Mouse (Mus musculus) MEL (cell line): ENCODE measurements around the gene Aifm2. TPM values are rescaled to one million over a fixed set of nuclear protein-coding genes. Genes with fewer than 3 reads are reported as not detected.

Source experiments
- DNase-seq: peaks from one replicate; pipeline ENCODE4 v3.0.0; 2011; ENCODE audit warnings: low read depth, low spot score
- H3K27ac ChIP-seq: 2 replicates; pipeline ENCODE4 v1.5.1; 2012; ENCODE audit warnings: low read depth, mild to moderate bottlenecking, control low read depth, low read length, moderate library complexity; ENCODE audit not compliant: control insufficient read depth
- H3K27me3 ChIP-seq, 2 experiments: fragments of 150-350 bp in 1 of 2; sonication (generic) in 1 of 2; 2 replicates each; pipeline ENCODE4 v1.6.1; 2012; ENCODE audit warnings: low read length in 2 of 2, mild to moderate bottlenecking in 2 of 2, improper control_type of control experiment in 1 of 2, moderate library complexity in 1 of 2; ENCODE audit not compliant: insufficient read depth in 2 of 2, control insufficient read depth in 1 of 2
- H3K36me3 ChIP-seq, 2 experiments: 2 replicates each; pipeline ENCODE4 v1.6.1; 2012 to 2014; ENCODE audit warnings: low read length in 2 of 2, improper control_type of control experiment in 1 of 2, inconsistent platforms in 1 of 2, mild to moderate bottlenecking in 1 of 2; ENCODE audit not compliant: insufficient read depth in 2 of 2, control insufficient read depth in 1 of 2
- H3K4me1 ChIP-seq, 2 experiments: fragments of 150-350 bp in 1 of 2; sonication (generic) in 1 of 2; 2 replicates each; pipeline ENCODE4 v1.6.1; 2012; ENCODE audit warnings: low read length in 2 of 2, improper control_type of control experiment in 1 of 2, mild to moderate bottlenecking in 1 of 2; ENCODE audit not compliant: insufficient read depth in 2 of 2, control insufficient read depth in 1 of 2
- H3K4me3 ChIP-seq, 2 experiments: fragments of 150-350 bp in 1 of 2; sonication (generic) in 1 of 2; 2 replicates each; pipeline ENCODE4 v1.5.1; 2012; ENCODE audit warnings: low read depth in 2 of 2, low read length in 2 of 2, mild to moderate bottlenecking in 2 of 2, moderate library complexity in 2 of 2, control low read depth in 1 of 2, improper control_type of control experiment in 1 of 2; ENCODE audit not compliant: control insufficient read depth in 1 of 2, insufficient read depth in 1 of 2
- H3K79me2 ChIP-seq: 2 replicates; pipeline ENCODE4 v1.6.1; 2012; ENCODE audit warnings: mild to moderate bottlenecking, low read length, moderate library complexity; ENCODE audit not compliant: control insufficient read depth, poor library complexity, insufficient read depth
- H3K9ac ChIP-seq: 2 replicates; pipeline ENCODE4 v1.6.1; 2012; ENCODE audit warnings: low read depth, mild to moderate bottlenecking, control low read depth, low read length, moderate library complexity; ENCODE audit not compliant: control insufficient read depth, poor library complexity, severe bottlenecking
- H3K9me3 ChIP-seq: fragments of 150-350 bp; sonication (generic); replicated peaks from 2 replicates; pipeline ENCODE4 v1.6.1; 2012; ENCODE audit warnings: mild to moderate bottlenecking, low read length, improper control_type of control experiment, moderate library complexity; ENCODE audit not compliant: insufficient read depth
- BHLHE40 ChIP-seq: IDR thresholded peaks from 2 replicates; pipeline ENCODE4 v1.6.1; 2012; ENCODE audit warnings: low read depth, mild to moderate bottlenecking, inconsistent platforms, low read length, improper control_type of control experiment, borderline replicate concordance
- CHD1 ChIP-seq: IDR thresholded peaks from 2 replicates; pipeline ENCODE4 v1.6.1; 2012; ENCODE audit warnings: low read depth, mild to moderate bottlenecking, inconsistent platforms, low read length, improper control_type of control experiment
- CTCF ChIP-seq, 3 experiments: IDR thresholded peaks in 2 of 3; conservative IDR thresholded peaks in 1 of 3; 2 replicates each; pipeline ENCODE4 v1.5.1; 2011 to 2012; ENCODE audit warnings: low read length in 3 of 3, low read depth in 2 of 3, mild to moderate bottlenecking in 2 of 3, improper control_type of control experiment in 1 of 3, inconsistent platforms in 1 of 3, mixed read lengths in 1 of 3, moderate library complexity in 1 of 3; ENCODE audit not compliant: control insufficient read depth in 1 of 3, insufficient read depth in 1 of 3, poor library complexity in 1 of 3, severe bottlenecking in 1 of 3
- E2F4 ChIP-seq: IDR thresholded peaks from 2 replicates; pipeline ENCODE4 v1.6.1; 2011; ENCODE audit warnings: low read depth, low read length, improper control_type of control experiment, borderline replicate concordance
- EP300 ChIP-seq, 2 experiments: IDR thresholded peaks; 2 replicates each; pipeline ENCODE4 v1.6.1; 2011; ENCODE audit warnings: improper control_type of control experiment in 2 of 2, low read length in 2 of 2, low read depth in 1 of 2, mild to moderate bottlenecking in 1 of 2
- ETS1 ChIP-seq: IDR thresholded peaks from 2 replicates; pipeline ENCODE4 v1.6.1; 2012; ENCODE audit warnings: low read depth, mild to moderate bottlenecking, inconsistent platforms, low read length, improper control_type of control experiment, moderate library complexity
- GABPA ChIP-seq: IDR thresholded peaks from 2 replicates; pipeline ENCODE4 v1.6.1; 2012; ENCODE audit warnings: low read depth, mild to moderate bottlenecking, inconsistent platforms, low read length, improper control_type of control experiment, moderate library complexity
- HCFC1 ChIP-seq: IDR thresholded peaks from 2 replicates; pipeline ENCODE4 v1.6.1; 2012; ENCODE audit warnings: low read depth, mild to moderate bottlenecking, inconsistent platforms, low read length, improper control_type of control experiment, moderate library complexity
- JUND ChIP-seq: IDR thresholded peaks from 2 replicates; pipeline ENCODE4 v1.6.1; 2011; ENCODE audit warnings: low read depth, mild to moderate bottlenecking, improper control_type of control experiment, low read length
- KAT2A ChIP-seq: conservative IDR thresholded peaks from 2 replicates; pipeline ENCODE4 v1.6.1; 2012; ENCODE audit warnings: low read depth, low read length, improper control_type of control experiment, inconsistent platforms
- MYC ChIP-seq: IDR thresholded peaks from 2 replicates; pipeline ENCODE4 v1.6.1; 2011; ENCODE audit warnings: low read depth, mild to moderate bottlenecking, low read length, improper control_type of control experiment, moderate library complexity
- NRF1 ChIP-seq: IDR thresholded peaks from 2 replicates; pipeline ENCODE4 v1.6.1; 2014; ENCODE audit warnings: low read depth, mild to moderate bottlenecking, inconsistent platforms, low read length, improper control_type of control experiment, moderate library complexity; ENCODE audit not compliant: poor library complexity, insufficient read depth, severe bottlenecking
- POLR2A ChIP-seq, 2 experiments: IDR thresholded peaks; 2 replicates each; pipeline ENCODE4 v1.6.1; 2011 to 2012; ENCODE audit warnings: low read length in 2 of 2, mild to moderate bottlenecking in 2 of 2, control low read depth in 1 of 2, improper control_type of control experiment in 1 of 2, low read depth in 1 of 2, moderate library complexity in 1 of 2; ENCODE audit not compliant: control insufficient read depth in 1 of 2, insufficient read depth in 1 of 2, poor library complexity in 1 of 2
- POLR2AphosphoS2 ChIP-seq: IDR thresholded peaks from 2 replicates; pipeline ENCODE4 v1.6.1; 2011; ENCODE audit warnings: low read length, improper control_type of control experiment
- POLR2AphosphoS5 ChIP-seq: IDR thresholded peaks from 2 replicates; pipeline ENCODE4 v1.6.1; 2012; ENCODE audit warnings: low read depth, borderline replicate concordance, mild to moderate bottlenecking, inconsistent platforms, low read length, moderate library complexity, mixed read lengths
- RCOR1 ChIP-seq: IDR thresholded peaks from 2 replicates; pipeline ENCODE4 v1.6.1; 2012; ENCODE audit warnings: low read depth, mild to moderate bottlenecking, inconsistent platforms, low read length, improper control_type of control experiment
- SMC3 ChIP-seq: IDR thresholded peaks from 2 replicates; pipeline ENCODE4 v1.6.1; 2011; ENCODE audit warnings: low read depth, low read length, improper control_type of control experiment
- TAL1 ChIP-seq: IDR thresholded peaks from 2 replicates; pipeline ENCODE4 v1.6.1; 2012; ENCODE audit warnings: mild to moderate bottlenecking, inconsistent platforms, low read length, moderate library complexity, mixed read lengths
- TCF12 ChIP-seq: IDR thresholded peaks from 2 replicates; pipeline ENCODE4 v1.6.1; 2014; ENCODE audit warnings: low read depth, mild to moderate bottlenecking, inconsistent platforms, low read length, improper control_type of control experiment, moderate library complexity
- UBTF ChIP-seq: IDR thresholded peaks from 2 replicates; pipeline ENCODE4 v1.6.1; 2012; ENCODE audit warnings: low read depth, mild to moderate bottlenecking, inconsistent platforms, low read length, improper control_type of control experiment, moderate library complexity, borderline replicate concordance; ENCODE audit not compliant: insufficient read depth
- ZC3H11A ChIP-seq: IDR thresholded peaks from 2 replicates; pipeline ENCODE4 v1.6.1; 2012; ENCODE audit warnings: low read depth, mild to moderate bottlenecking, inconsistent platforms, low read length, improper control_type of control experiment
- ZKSCAN1 ChIP-seq: IDR thresholded peaks from 2 replicates; pipeline ENCODE4 v1.6.1; 2012; ENCODE audit warnings: low read depth, mild to moderate bottlenecking, inconsistent platforms, low read length, improper control_type of control experiment, moderate library complexity
- ZMIZ1 ChIP-seq: IDR thresholded peaks from 2 replicates; pipeline ENCODE4 v1.6.1; 2012; ENCODE audit warnings: low read depth, mild to moderate bottlenecking, inconsistent platforms, low read length, improper control_type of control experiment, moderate library complexity
- ZNF384 ChIP-seq: IDR thresholded peaks from 2 replicates; pipeline ENCODE4 v1.6.1; 2012; ENCODE audit warnings: low read depth, mild to moderate bottlenecking, inconsistent platforms, low read length, improper control_type of control experiment
- polyA plus RNA-seq, 2 experiments: library from polyadenylated mRNA; stranded (reverse) in 1 of 2; unstranded in 1 of 2; fragments of >175 nt in 1 of 2; fragments of >200 nt in 1 of 2; gene quantifications; 2 replicates each; pipeline versions ENCODE4 v1.2.1 to v1.2.4; 2012; ENCODE audit warnings: low replicate concordance in 2 of 2, low read depth in 1 of 2; ENCODE audit not compliant: insufficient read length in 2 of 2, insufficient read depth in 1 of 2, missing spikeins in 1 of 2
- total RNA-seq: library from RNA; depleted of rRNA; stranded (reverse); fragments of 300-350 nt; gene quantifications from 2 replicates; pipeline ENCODE4 v1.2.3, GENCODE M21; 2012

Gene Aifm2
- total and polyA plus RNA-seq, 3 experiments = 13.4 to 17.7 TPM; not detected in 1

GRCm38 (mm10) chr10:61757022-61757421, 42.0 kb downstream of the Aifm2 start:
- H3K79me2 ChIP-seq = no peaks in the 10 kb centered on the region
- H3K9ac ChIP-seq = no peak overlapping the region
- H3K4me1 ChIP-seq = no peaks in the 10 kb centered on the region
- no peaks in the 10 kb centered on the region for H3K36me3 ChIP-seq
- H3K27ac ChIP-seq = no peak overlapping the region
- no peaks in the 10 kb centered on the region for H3K9me3 ChIP-seq
- no peak for TF ChIP-seq ETS1
- no peak for TF ChIP-seq UBTF
- TF ChIP-seq POLR2A (IDR thresholded peaks at IDR 0.05; ENCODE audit: control insufficient read depth in 1 of 2, insufficient read depth in 1 of 2, low read depth in 1 of 2, low read length in 2 of 2, poor library complexity in 1 of 2) = no peak
- no peak for TF ChIP-seq MYC
- no peak for TF ChIP-seq GABPA
- TF ChIP-seq E2F4 = no peak
- TF ChIP-seq TAL1 = no peak
- no peak for TF ChIP-seq POLR2AphosphoS5
- TF ChIP-seq CTCF (IDR thresholded peaks at IDR 0.05 in 2 of 3, conservative IDR thresholded peaks at IDR 0.05 in 1 of 3; ENCODE audit: control insufficient read depth in 1 of 3, insufficient read depth in 1 of 3, low read depth in 2 of 3, low read length in 3 of 3, poor library complexity in 1 of 3, severe bottlenecking in 1 of 3) = no peak
- TF ChIP-seq NRF1 = no peak
- TF ChIP-seq ZMIZ1 = no peak
- TF ChIP-seq KAT2A = no peak
- no peak overlapping the region for H3K4me3 ChIP-seq
- no peak for DNase-seq
- H3K27me3 ChIP-seq = no peaks in the 10 kb centered on the region; a peak in 1 of 4 replicates

DNA sequence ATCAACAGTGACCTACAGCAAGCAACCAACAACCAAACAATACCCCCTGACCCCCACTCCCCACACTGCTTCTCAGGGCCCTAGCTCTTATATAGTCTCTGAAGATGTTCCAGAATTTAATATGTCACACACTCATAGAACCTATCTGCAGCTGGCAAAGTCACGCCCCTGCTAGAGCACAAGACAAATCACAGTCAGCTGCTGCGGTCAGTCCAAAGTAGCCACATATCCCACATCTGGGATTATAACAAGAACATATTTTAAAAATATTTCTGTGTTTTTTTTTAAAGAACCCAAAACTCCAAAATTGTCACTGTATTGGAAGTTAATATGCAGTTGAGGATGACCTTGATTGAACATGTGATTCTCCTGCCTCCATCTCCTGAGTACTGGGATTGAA, 43.8 kb downstream of the Aifm2 start:
- Histone ChIP-seq H3K79me2 (no peaks in the 10 kb centered on the region), H3K4me1 (no peaks in the 10 kb centered on the region), H3K27ac (no peak overlapping the region), H3K9ac (no peak overlapping the region), H3K27me3 (no peaks in the 10 kb centered on the region; a peak in 1 of 4 replicates), H3K36me3 (no peaks in the 10 kb centered on the region), H3K9me3 (no peaks in the 10 kb centered on the region), H3K4me3 (no peak overlapping the region)
- TF ChIP-seq ZMIZ1 = no peak
- no peak for DNase-seq

GRCm38 (mm10) chr10:61759869-61760268, 44.8 kb downstream of the Aifm2 start:
- no peak for TF ChIP-seq ZNF384
- TF ChIP-seq MYC = no peak
- TF ChIP-seq KAT2A = no peak
- TF ChIP-seq POLR2AphosphoS2 = no peak
- no peak for TF ChIP-seq HCFC1
- no peak for TF ChIP-seq CTCF (IDR thresholded peaks at IDR 0.05 in 2 of 3, conservative IDR thresholded peaks at IDR 0.05 in 1 of 3; ENCODE audit: control insufficient read depth in 1 of 3, insufficient read depth in 1 of 3, low read depth in 2 of 3, low read length in 3 of 3, poor library complexity in 1 of 3, severe bottlenecking in 1 of 3)
- no peak for TF ChIP-seq ZC3H11A
- no peak for TF ChIP-seq POLR2A (IDR thresholded peaks at IDR 0.05; ENCODE audit: control insufficient read depth in 1 of 2, insufficient read depth in 1 of 2, low read depth in 1 of 2, low read length in 2 of 2, poor library complexity in 1 of 2)
- no peak for TF ChIP-seq EP300 (IDR thresholded peaks at IDR 0.05; ENCODE audit: low read depth in 1 of 2, low read length in 2 of 2)
- no peak for TF ChIP-seq JUND
- TF ChIP-seq CHD1 = no peak
- no peak for TF ChIP-seq TCF12
- no peak for TF ChIP-seq POLR2AphosphoS5
- TF ChIP-seq GABPA = no peak
- no peak for TF ChIP-seq ZKSCAN1
- TF ChIP-seq SMC3 = no peak
- TF ChIP-seq BHLHE40 = no peak
- no peak for TF ChIP-seq RCOR1
- TF ChIP-seq, all 39 proteins: peak for 0
- DNase-seq = no peak

More at GRCm38 (mm10) chr10:61759869-61760268, 44.8 kb downstream of the Aifm2 start:
- Histone ChIP-seq H3K27me3 (no peaks in the 10 kb centered on the region; a peak in 2 of 4 replicates), H3K9me3 (no peaks in the 10 kb centered on the region), H3K27ac (no peak overlapping the region), H3K36me3 (no peaks in the 10 kb centered on the region), H3K4me3 (no peak overlapping the region), H3K79me2 (no peaks in the 10 kb centered on the region), H3K4me1 (no peaks in the 10 kb centered on the region), H3K9ac (no peak overlapping the region)
